Comparison of ENCODE assay signal across 13 mouse cellular contexts in the genomic region with DNA sequence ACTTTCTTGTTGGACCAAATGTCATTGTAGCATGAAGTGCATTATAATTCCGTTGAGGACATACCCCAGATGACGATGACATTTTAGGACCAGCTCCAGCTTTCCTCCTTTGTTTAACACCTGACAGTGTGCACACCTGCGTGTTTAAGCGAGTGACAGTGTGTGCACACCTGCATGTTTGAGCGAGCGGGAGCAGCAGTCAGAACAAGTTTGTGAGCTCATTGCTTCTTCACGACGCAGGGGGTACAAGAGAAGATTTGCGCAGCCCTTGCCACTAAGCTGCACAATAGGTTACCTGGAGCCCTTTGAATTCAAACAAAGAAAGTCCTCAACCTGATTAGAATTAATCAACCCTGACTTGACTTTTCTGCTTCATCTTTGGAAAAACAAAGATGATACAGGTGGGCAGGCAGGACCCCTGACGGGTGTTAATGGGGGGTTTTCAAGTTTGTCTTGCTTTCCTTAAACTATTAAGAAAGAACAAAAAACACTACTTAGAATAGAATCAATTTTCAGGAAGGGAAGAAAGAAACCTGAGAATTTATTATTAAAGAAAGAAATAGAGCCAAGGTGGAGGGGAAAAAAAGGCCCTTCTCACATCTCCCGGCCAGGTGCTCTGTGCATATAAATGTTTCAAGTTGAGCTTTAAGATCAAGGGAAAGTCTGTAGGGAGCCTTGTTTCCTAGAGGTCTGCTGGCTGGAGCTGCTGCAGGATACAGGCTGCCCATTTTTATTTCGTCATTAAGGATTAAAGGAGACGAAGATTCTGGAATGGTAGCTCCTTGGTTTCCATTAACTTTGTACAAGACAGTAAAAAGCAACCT.
"Had no signal": no experiment of that assay in that cellular context is flagged by ENCODE, and none has a peak within 500 bp of the region (broad histone marks: within the 10 kb centered on the region; RNA-seq: fewer than 3 reads in every experiment).

No protein-coding gene starts in this region.

- DNase-seq: kidney, postnatal 10 days; kidney, postnatal 4 days; left cerebral cortex, postnatal 4 days; liver; lung, adult 2 months; lung, postnatal 36 days; thymus, postnatal 14 days had no signal

- H3K9me3 ChIP-seq: liver, embryonic 15.5 days; midbrain, embryonic 15.5 days; neural tube, embryonic 12.5 days had no signal

- H3K27ac ChIP-seq: layer of hippocampus, adult 2 months; liver, embryonic 15.5 days; midbrain, embryonic 15.5 days; neural tube, embryonic 12.5 days; stomach, postnatal 0 days had no signal

- H3K4me1 ChIP-seq: liver, embryonic 15.5 days; neural tube, embryonic 12.5 days had no signal

- H3K4me3 ChIP-seq: layer of hippocampus, adult 2 months; liver, embryonic 15.5 days; midbrain, embryonic 15.5 days; neural tube, embryonic 12.5 days had no signal

- H3K4me2 ChIP-seq: liver, embryonic 15.5 days; midbrain, embryonic 15.5 days; neural tube, embryonic 12.5 days had no signal

- ATAC-seq: lung, postnatal 0 days; midbrain, embryonic 15.5 days had no signal

- H3K36me3 ChIP-seq: liver, embryonic 15.5 days; midbrain, embryonic 15.5 days; neural tube, embryonic 12.5 days had no signal

- H3K9ac ChIP-seq: liver, embryonic 15.5 days; midbrain, embryonic 15.5 days; neural tube, embryonic 12.5 days had no signal
